Mouse (Mus musculus) midbrain, postnatal 0 days (tissue): ENCODE results near the gene St8sia6. TPM values are rescaled to one million over a fixed set of nuclear protein-coding genes. Genes with fewer than 3 reads are reported as not detected.
"Not testable (repeated sequence)": the region's sequence is repeated elsewhere in the genome, so short reads cannot be mapped to it uniquely, and the experiment has no call there.

ENCODE experiments used
- ATAC-seq: fragments of 200-750 bp; cut with Nextera tagmentation; 2 replicates; pipeline ENCODE4 v1.8.0; 2017; ENCODE audit warnings: moderate number of reproducible peaks, mild to moderate bottlenecking, moderate TSS enrichment, moderate library complexity; ENCODE audit not compliant: low FRiP score
- DNase-seq: peaks from one replicate; pipeline ENCODE4 v3.0.0-alpha.2; 2015; ENCODE audit warnings: low spot score
- H3K27ac ChIP-seq: fragments of 300-500 bp; sonication (generic); 2 replicates; pipeline ENCODE4 v1.5.1; 2014; ENCODE audit warnings: low read depth, mild to moderate bottlenecking, low read length, mixed read lengths
- H3K27me3 ChIP-seq: fragments of 300-500 bp; sonication (generic); 2 replicates; pipeline ENCODE4 v1.6.1; 2014; ENCODE audit warnings: low read length, control low read depth, mixed read lengths; ENCODE audit not compliant: insufficient read depth
- H3K36me3 ChIP-seq: fragments of 300-500 bp; sonication (generic); 2 replicates; pipeline ENCODE4 v1.6.1; 2014; ENCODE audit warnings: low read length, control low read depth, mixed read lengths; ENCODE audit not compliant: insufficient read depth
- H3K4me1 ChIP-seq: fragments of 300-500 bp; sonication (generic); 2 replicates; pipeline ENCODE4 v1.6.1; 2014; ENCODE audit warnings: mild to moderate bottlenecking, control low read depth, antibody characterized with exemption, low read length, mixed read lengths; ENCODE audit not compliant: insufficient read depth
- H3K4me2 ChIP-seq: fragments of 300-500 bp; sonication (generic); 2 replicates; pipeline ENCODE4 v1.6.1; 2014; ENCODE audit warnings: low read depth, mild to moderate bottlenecking, low read length, mixed read lengths; ENCODE audit not compliant: poor library complexity, severe bottlenecking
- H3K4me3 ChIP-seq: fragments of 300-500 bp; sonication (generic); 2 replicates; pipeline ENCODE4 v1.5.1; 2014; ENCODE audit warnings: low read depth, mild to moderate bottlenecking, low read length, moderate library complexity
- H3K9ac ChIP-seq: fragments of 300-500 bp; sonication (generic); replicated peaks from 2 replicates; pipeline ENCODE4 v1.6.1; 2014; ENCODE audit warnings: mild to moderate bottlenecking, low read length, moderate library complexity, mixed read lengths; ENCODE audit not compliant: poor library complexity, severe bottlenecking
- H3K9me3 ChIP-seq: fragments of 300-500 bp; sonication (generic); 2 replicates; pipeline ENCODE4 v1.6.1; 2016; ENCODE audit warnings: low read length, control low read depth
- CTCF ChIP-seq: IDR thresholded peaks from 2 replicates; pipeline ENCODE4 v1.5.1; 2016; ENCODE audit warnings: antibody characterized with exemption, mild to moderate bottlenecking
- WGBS: fragments of 180-500 bp; shearing (Covaris S2); extraction: QIAGEN DNeasy Blood & Tissue Kit; methylation state at CpG from one replicate; pipeline ENCODE4 v1.1.7; 2014; 5-methylcytosine and 5-hydroxymethylcytosine counted together
- polyA plus RNA-seq: library from polyadenylated mRNA; unstranded; fragments of >200 nt; fragmentation: Nextera tagmentation; extraction: Ambion mirVana; gene quantifications from 2 replicates; pipeline ENCODE4 v1.2.1, GENCODE M21; 2015
- total RNA-seq: library from RNA; depleted of rRNA; stranded (reverse); fragments of >200 nt; gene quantifications from 2 replicates; pipeline ENCODE4 v1.2.3, GENCODE M21; 2014

Gene St8sia6
- total and polyA plus RNA-seq, 2 experiments from 2014 or later, result 2.1 to 3.4 TPM

DNA sequence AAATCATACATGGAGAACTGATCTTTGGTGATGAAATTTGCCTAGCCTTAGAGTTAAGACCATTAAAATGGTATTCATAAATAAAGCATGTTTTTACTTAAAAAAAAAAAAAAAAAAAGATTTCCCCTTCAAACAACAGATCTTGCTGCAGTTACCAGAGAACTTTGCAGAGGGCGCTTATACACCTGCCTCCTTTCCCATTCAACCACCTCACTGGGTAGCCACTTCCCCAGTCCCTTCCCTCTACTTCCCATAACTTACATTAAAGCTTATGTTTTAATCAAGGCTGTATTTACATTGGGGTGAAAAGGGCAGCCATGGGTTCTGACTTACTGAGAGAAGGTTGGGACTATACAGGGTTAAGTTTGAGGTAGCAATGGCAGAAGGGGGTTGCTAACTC lies 4.5 kb downstream of the St8sia6 start:
- TF ChIP-seq CTCF, result no peak

DNA sequence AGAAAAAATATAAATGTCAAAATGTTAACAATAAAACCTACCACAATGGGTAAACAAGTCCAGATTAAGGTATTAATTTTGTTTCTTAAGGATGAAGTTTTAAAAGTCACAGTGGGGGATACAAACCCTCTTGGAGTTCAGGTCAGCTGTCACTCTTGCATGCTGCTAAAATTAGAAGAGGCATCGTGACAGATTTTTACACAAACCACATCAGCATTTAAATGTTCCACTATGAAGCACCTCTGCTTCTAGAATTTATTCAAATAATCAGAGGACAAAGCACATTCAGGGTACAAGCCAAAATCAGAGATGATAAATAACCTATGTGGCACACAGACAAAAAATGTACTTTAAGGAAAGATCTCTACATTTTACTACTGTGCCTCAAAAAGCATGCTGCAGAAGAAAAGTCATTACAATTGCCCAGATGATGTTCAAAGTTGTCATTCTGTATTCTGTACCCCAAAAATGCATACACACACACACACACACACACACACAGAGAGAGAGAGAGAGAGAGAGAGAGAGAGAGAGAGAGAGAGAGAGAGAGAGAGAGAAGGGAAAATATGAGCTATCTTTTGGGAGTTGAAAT lies 7.2 kb downstream of the St8sia6 start:
- Histone ChIP-seq H3K4me1 (no peaks in the 10 kb centered on the region), H3K9ac (no peak overlapping the region), H3K36me3 (no peaks in the 10 kb centered on the region), H3K27me3 (no peaks in the 10 kb centered on the region), H3K27ac (no peak overlapping the region), H3K4me3 (no peak overlapping the region), H3K9me3 (no peaks in the 10 kb centered on the region), H3K4me2 (no peak overlapping the region)
- no peak for TF ChIP-seq CTCF
- WGBS, result 61% methylated on average over 1 of the region's 1 CpGs
- ATAC-seq (no peak), DNase-seq (no peak)

More for the DNA sequence above, 4.5 kb downstream of the St8sia6 start:
- no peak overlapping the region for H3K4me3 ChIP-seq
- WGBS, result 46% methylated on average over 1 of the region's 1 CpGs
- H3K4me1 ChIP-seq, result no peaks in the 10 kb centered on the region
- H3K4me2 ChIP-seq, result no peak overlapping the region
- no peaks in the 10 kb centered on the region for H3K36me3 ChIP-seq
- DNase-seq, result no peak
- H3K27me3 ChIP-seq, result no peaks in the 10 kb centered on the region
- no peak for ATAC-seq
- H3K9me3 ChIP-seq, result no peaks in the 10 kb centered on the region
- no peak overlapping the region for H3K27ac ChIP-seq
- H3K9ac ChIP-seq, result no peak overlapping the region

DNA sequence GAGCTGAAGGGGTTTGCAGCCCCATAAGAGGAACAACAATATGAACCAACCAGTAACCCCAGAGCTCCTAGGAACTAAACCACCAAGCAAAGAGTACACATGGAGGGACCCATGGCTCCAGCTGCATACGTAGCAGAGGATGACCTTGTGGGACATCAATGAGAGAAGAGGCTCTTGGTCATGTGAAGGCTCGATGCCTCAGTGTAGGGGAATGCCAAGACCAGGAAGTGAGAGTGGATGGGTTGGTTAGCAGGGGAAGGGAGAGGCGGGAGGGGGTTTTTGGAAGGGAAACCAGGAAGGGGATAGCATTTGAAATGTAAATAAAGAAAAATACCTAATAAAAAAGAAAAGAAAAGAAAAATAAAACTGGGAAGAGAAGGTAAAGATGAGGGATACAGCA lies 7.9 kb downstream of the St8sia6 start:
- H3K4me3 ChIP-seq, DNase-seq, H3K36me3 ChIP-seq, H3K4me2 ChIP-seq, H3K9ac ChIP-seq, ATAC-seq, H3K4me1 ChIP-seq, H3K27me3 ChIP-seq, H3K27ac ChIP-seq, H3K9me3 ChIP-seq: not testable (repeated sequence)
- WGBS, result 86% methylated on average over 3 of the region's 3 CpGs

DNA sequence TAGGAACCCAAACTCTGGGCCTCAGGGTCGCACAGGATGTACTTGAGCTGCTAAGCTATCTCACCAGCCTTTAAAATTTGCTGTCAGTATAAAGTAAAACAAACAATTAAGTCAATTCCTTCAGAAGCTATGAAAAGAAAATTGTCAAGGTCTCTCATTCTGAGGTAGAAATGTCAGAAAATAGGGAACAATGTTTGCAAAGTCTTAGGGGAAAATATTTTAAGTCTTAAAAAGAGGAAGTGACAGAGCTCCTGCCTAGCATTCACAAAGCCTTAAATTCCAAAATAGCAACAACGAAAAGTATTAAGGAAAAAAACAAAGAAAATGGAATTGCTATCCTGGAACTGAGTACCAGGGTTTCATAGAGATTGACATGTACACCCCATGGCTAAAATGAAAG lies 8.6 kb downstream of the St8sia6 start:
- ATAC-seq (no peak), DNase-seq (no peak)
- WGBS, result 85% methylated on average over 2 of the region's 2 CpGs

DNA sequence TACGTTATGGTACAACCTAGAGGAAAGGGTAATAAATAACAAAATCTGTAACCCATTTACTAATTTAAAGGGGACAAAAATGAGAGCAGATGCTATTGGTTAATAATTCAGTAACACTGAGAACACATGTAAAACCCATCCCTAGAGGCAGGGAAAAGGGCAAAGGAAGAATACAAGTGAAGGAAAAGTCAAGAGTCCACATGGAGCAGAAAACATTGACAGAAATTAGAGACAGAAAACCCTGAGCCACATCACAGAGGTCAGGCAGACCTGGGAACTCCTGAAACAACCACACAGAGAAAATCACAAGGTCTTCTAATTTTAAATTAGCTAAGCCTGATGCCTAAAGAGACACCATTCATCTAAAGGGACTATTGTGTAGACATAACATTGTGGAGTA lies 9.4 kb downstream of the St8sia6 start:
- Histone ChIP-seq H3K4me2 (no peak overlapping the region), H3K27me3 (no peaks in the 10 kb centered on the region), H3K36me3 (no peaks in the 10 kb centered on the region), H3K4me3 (no peak overlapping the region), H3K4me1 (no peaks in the 10 kb centered on the region), H3K9ac (no peak overlapping the region), H3K27ac (no peak overlapping the region), H3K9me3 (no peaks in the 10 kb centered on the region)
- no peak for ATAC-seq
- WGBS, result 93% methylated on average over 1 of the region's 1 CpGs
- no peak for DNase-seq
- no peak for TF ChIP-seq CTCF

More for the DNA sequence above, 8.6 kb downstream of the St8sia6 start:
- no peak overlapping the region for H3K4me3 ChIP-seq
- no peaks in the 10 kb centered on the region for H3K27me3 ChIP-seq
- no peak overlapping the region for H3K9ac ChIP-seq
- no peak overlapping the region for H3K27ac ChIP-seq
- no peaks in the 10 kb centered on the region for H3K4me1 ChIP-seq
- no peak overlapping the region for H3K4me2 ChIP-seq
- no peaks in the 10 kb centered on the region for H3K36me3 ChIP-seq
- TF ChIP-seq CTCF, result no peak
- no peaks in the 10 kb centered on the region for H3K9me3 ChIP-seq

DNA sequence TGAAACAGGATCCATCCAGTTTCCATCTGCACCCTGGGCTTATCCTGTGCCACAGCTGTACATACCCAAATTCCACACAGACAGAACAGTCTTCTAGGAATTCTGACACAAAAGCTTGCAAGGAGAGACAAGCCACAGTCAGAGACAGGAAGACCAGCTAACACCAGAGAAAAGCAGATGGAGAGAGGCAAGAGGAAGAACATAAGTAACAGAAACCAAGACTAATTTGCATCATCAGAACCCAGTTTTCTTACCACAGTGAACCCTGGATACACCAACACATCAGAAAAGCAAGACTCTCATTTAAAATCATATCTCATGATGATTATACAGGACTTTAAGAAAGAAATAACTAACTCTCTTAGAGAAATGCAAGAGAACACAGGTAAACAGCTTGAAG lies 16.8 kb downstream of the St8sia6 start:
- Histone ChIP-seq H3K9me3 (no peaks in the 10 kb centered on the region), H3K4me1 (no peaks in the 10 kb centered on the region), H3K27ac (no peak overlapping the region), H3K36me3 (no peaks in the 10 kb centered on the region), H3K4me2 (no peak overlapping the region), H3K4me3 (no peak overlapping the region), H3K27me3 (no peaks in the 10 kb centered on the region), H3K9ac (no peak overlapping the region)
- DNase-seq (no peak), ATAC-seq (no peak)
- TF ChIP-seq CTCF, result no peak
